Mouse (Mus musculus): ENCODE data around the gene Ralbp1. TPM values are rescaled to one million over a fixed set of nuclear protein-coding genes. Genes with fewer than 3 reads are reported as not detected.

Ralbp1 gene
- polyA plus RNA-seq, 1 experiment: 59.0 TPM

- DNase-seq (ENCODE audit: low spot score): no peak
Measured at GRCm38 (mm10) chr17:65798446-65798845, 87.2 kb downstream of the Ralbp1 start.

Other genes with a start within 250 kb of the Ralbp1 start
- 0.04 and 0.06 TPM in 2 replicates for gene Txndc2, start 243.6 kb downstream of the Ralbp1 start, polyA plus RNA-seq (2012; rRNA removed)
- 34.2 and 35.0 TPM in 2 replicates for gene Rab31, start 113.0 kb downstream of the Ralbp1 start, polyA plus RNA-seq (2012; rRNA removed)
- 37.1 and 37.8 TPM in 2 replicates for gene Ppp4r1, start 103.2 kb downstream of the Ralbp1 start, polyA plus RNA-seq (2012; rRNA removed)
- gene Twsg1, start 65.4 kb upstream of the Ralbp1 start, polyA plus RNA-seq (2012; rRNA removed): 86.6 and 99.4 TPM in 2 replicates
- 21.7 and 21.9 TPM in 2 replicates for gene Ankrd12, start 191.3 kb upstream of the Ralbp1 start, polyA plus RNA-seq (2012; rRNA removed)
- gene Ndufv2, start 215.8 kb upstream of the Ralbp1 start, polyA plus RNA-seq (2012; rRNA removed): 137 and 145 TPM in 2 replicates
- 31.8 and 33.4 TPM in 2 replicates for gene Washc1, start 225.7 kb upstream of the Ralbp1 start, polyA plus RNA-seq (2012; rRNA removed)
- 5.2 and 5.9 TPM in 2 replicates for gene Ddx11, start 237.7 kb upstream of the Ralbp1 start, polyA plus RNA-seq (2012; rRNA removed)

Measured in urinary bladder, adult 2 months (tissue).